Mouse (Mus musculus) mouse trophoblast stem cell (cell line): Measurements from ENCODE around the gene Frmd6.

Experiments
- in situ Hi-C, 2 experiments: fragments of 300-500 bp; cut with MseI, MboI; formaldehyde crosslinking; loops; 2 replicates in 1 of 2; 3 replicates in 1 of 2; pipeline ENCODE4 v1.15.1; 2025

Frmd6 gene

GRCm38 (mm10) chr12:70824729-70825650, at the start of gene Frmd6:
TSS of gene Frmd6 (plus strand) at chr12:70825514.
- in situ Hi-C loops = no loop called here

- in situ Hi-C loops = no loop called here
Measured at GRCm38 (mm10) chr12:70775609-70776008, 49.7 kb upstream of the Frmd6 start.

- in situ Hi-C loops = no loop called here
Measured at GRCm38 (mm10) chr12:70776683-70777082, 48.6 kb upstream of the Frmd6 start.

GRCm38 (mm10) chr12:70777466-70777865, 47.8 kb upstream of the Frmd6 start:
- in situ Hi-C loops = no loop called here

GRCm38 (mm10) chr12:70777866-70778265, 47.4 kb upstream of the Frmd6 start:
- in situ Hi-C loops = no loop called here

GRCm38 (mm10) chr12:70778271-70778670, 47.0 kb upstream of the Frmd6 start:
- in situ Hi-C loops = no loop called here

GRCm38 (mm10) chr12:70778724-70779123, 46.6 kb upstream of the Frmd6 start:
- in situ Hi-C loops = no loop called here

GRCm38 (mm10) chr12:70783049-70783448, 42.3 kb upstream of the Frmd6 start:
- in situ Hi-C loops = no loop called here

GRCm38 (mm10) chr12:70783475-70784239, 41.7 kb upstream of the Frmd6 start:
- in situ Hi-C loops = no loop called here

GRCm38 (mm10) chr12:70784240-70784705, 41.0 kb upstream of the Frmd6 start:
- in situ Hi-C loops = no loop called here

- in situ Hi-C loops = no loop called here
Measured at GRCm38 (mm10) chr12:70789341-70789740, 36.0 kb upstream of the Frmd6 start.

- in situ Hi-C loops = no loop called here
Measured at GRCm38 (mm10) chr12:70793291-70793690, 32.0 kb upstream of the Frmd6 start.

- in situ Hi-C loops = no loop called here
Measured at GRCm38 (mm10) chr12:70794543-70795388, 30.5 kb upstream of the Frmd6 start.

- in situ Hi-C loops = no loop called here
Measured at GRCm38 (mm10) chr12:70795389-70795711, 30.0 kb upstream of the Frmd6 start.

GRCm38 (mm10) chr12:70798496-70798895, 26.8 kb upstream of the Frmd6 start:
- in situ Hi-C loops = no loop called here

- in situ Hi-C loops = no loop called here
Measured at GRCm38 (mm10) chr12:70799231-70800002, 25.9 kb upstream of the Frmd6 start.

GRCm38 (mm10) chr12:70800086-70800485, 25.2 kb upstream of the Frmd6 start:
- in situ Hi-C loops = no loop called here

GRCm38 (mm10) chr12:70801361-70801760, 24.0 kb upstream of the Frmd6 start:
- in situ Hi-C loops = no loop called here

- in situ Hi-C loops = no loop called here
Measured at GRCm38 (mm10) chr12:70803494-70803893, 21.8 kb upstream of the Frmd6 start.

GRCm38 (mm10) chr12:70804989-70805388, 20.3 kb upstream of the Frmd6 start:
- in situ Hi-C loops = no loop called here

- in situ Hi-C loops = no loop called here
Measured at GRCm38 (mm10) chr12:70807543-70807942, 17.8 kb upstream of the Frmd6 start.
